Mouse (Mus musculus) T-cell, adult 2 months (primary cell): ENCODE data around the gene Jund.

Experiments
- DNase-seq: peaks from one replicate; pipeline ENCODE4 v3.0.0; 2022; ENCODE audit warnings: low spot score

Jund gene

DNA sequence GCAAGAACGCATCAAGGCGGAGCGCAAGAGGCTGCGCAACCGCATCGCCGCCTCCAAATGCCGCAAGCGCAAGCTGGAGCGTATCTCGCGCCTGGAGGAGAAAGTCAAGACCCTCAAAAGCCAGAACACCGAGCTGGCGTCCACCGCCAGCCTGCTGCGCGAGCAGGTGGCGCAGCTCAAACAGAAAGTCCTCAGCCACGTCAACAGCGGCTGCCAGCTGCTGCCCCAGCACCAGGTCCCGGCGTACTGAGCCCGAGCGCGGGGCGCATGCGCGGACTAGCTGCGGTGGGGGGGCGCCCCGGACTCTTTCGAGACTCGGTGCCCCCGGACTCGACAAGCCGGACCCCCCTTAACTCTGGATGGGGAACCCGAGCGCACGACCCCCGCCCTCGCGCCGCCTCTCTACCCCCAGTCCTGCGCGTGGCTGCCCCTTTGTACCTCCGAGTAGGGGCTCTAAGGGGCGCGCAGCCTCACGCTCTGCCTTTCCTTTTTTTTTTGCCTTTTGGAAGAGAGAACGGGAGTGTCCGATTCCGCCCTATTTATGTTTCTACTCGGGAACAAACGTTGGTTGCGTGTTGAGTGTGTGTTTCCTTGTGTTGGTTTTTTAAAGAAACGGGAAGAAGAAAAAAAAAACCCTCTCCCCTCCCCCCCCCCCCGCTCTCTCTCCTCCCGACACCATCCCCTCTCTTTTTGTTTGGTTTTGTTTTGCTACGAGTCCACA, 1.2 kb downstream of the Jund start:
- peak; percentile 81 for DNase-seq

DNA sequence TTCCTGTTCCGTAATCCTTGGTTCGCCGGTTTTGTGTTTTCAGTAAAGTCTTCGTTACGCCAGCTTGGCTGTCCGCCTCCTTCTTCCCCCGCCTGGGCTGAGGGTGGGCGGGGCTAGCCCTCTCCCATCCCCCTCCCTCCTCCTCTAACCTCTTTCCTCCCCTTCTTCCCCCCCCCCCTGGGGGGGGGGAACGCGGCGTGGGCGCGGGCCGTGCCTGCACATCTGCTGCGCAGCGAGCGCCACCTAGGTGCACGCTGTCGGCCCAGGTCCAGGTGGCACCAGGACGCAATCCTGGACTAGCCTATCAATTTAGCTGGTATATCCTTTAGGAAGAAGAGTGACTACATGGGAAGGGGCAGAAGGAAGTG, 1.8 kb downstream of the Jund start:
- DNase-seq, result peak; percentile 86

- DNase-seq, result no peak
Observed at GRCm38 (mm10) chr8:70701048-70701981, 2.6 kb downstream of the Jund start.

- DNase-seq, result no peak
Observed at GRCm38 (mm10) chr8:70701982-70702841, 3.5 kb downstream of the Jund start.

DNA sequence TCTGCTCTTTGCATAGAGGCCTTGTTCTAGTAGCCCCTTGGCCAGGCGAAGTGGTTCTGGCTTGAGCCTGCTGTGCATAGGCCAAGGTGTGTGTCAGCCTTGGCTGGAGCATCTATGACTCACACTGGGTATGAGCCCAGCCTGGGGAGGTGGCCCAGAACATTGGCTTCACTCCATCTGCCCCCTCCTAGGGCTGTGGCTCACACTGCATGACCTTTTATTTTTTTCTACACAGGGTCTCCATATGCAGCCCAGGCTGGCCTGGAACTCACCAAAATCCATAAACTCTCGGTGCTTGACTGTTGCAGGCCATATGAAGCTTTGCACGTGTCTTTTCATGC, 4.1 kb downstream of the Jund start:
- no peak for DNase-seq

DNA sequence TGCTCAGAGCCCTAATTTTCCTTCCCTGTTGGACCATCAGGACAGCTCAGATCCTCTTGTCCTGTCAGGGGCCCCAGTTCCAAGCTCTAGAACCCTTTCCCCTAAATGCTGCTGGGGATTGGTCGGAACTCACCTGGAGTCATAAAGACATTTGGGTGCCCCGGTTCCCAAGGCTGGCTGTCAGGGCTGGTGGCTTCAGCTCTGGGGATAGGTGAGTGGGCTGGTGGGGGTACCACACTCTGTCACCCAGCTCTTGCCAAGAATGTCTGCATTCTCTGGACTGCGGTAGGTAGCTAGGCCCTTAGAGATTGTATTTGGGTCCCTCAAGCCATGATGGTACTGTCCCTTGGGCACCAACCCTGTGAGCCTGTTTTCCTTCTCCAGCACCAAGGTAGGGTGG, 4.5 kb downstream of the Jund start, which contains the start of gene Iqcn:
Gene Iqcn (plus strand): TSS at position 171 of the 400 bp plus-strand sequence.
- no peak for DNase-seq

DNA sequence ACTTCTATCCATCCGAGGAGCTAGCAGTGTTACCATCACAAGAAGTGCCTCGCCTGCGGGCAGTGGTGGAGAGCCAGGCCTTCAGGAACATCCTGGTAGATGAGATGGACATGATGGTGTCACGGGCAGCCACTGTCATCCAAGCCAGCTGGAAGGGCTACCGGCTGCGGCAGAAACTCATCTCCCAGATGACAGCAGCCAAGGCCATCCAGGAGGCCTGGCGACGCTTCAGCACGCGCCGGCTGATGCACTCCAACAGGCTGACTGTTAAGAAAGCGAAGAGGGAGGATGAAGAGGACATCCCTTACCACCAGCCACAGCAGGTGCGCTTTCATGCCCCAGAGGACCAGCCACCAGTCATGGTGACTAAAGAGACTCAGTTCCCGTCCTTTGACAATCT, 9.5 kb downstream of the Jund start:
- no peak for DNase-seq

DNA sequence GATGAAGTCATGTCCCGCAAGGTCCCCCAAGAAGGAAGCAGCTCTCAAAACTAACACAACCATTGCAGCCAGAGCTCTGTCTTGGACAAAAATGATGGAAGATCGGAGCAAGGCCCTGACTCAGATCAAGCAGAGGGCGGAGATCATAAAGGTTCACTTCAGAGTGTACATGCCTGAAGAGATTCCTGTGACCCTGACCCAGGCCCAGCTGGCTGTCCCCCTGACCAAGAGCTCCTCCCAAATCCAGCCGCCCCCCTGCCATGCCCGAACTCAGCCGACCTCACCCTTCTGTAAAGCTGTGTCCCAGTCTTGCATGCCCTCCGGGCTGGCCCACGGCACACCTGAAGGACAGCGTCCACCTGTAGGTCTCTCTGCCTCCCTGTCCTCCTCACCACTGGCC, 11.0 kb downstream of the Jund start:
- no peak for DNase-seq

- DNase-seq, result no peak
Observed at GRCm38 (mm10) chr8:70710296-70710695, 11.5 kb downstream of the Jund start.

DNA sequence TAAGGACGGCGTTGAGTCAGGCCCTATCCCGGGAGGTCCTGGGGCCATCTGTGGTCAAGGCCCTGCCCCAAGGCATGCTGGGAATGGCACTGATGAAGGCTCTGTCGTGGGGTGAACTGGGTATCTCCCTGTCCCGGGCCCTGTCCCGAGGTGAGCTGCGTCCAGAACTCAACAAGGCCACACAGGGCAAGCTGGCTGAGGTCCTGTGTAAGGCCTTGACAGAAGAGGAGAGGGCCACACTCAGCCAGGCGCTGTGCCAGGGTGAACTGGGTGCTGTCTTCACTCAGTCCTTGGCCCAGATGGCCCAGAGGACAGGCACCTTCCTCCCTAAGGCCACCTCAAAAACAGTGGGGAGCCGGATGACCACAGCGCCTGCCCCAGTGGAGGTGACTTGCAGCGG, 12.3 kb downstream of the Jund start:
- no peak for DNase-seq

GRCm38 (mm10) chr8:70713991-70714390, 15.2 kb downstream of the Jund start:
- no peak for DNase-seq

GRCm38 (mm10) chr8:70715086-70715485, 16.3 kb downstream of the Jund start:
- DNase-seq, result no peak

- no peak for DNase-seq
Observed at GRCm38 (mm10) chr8:70716521-70717400, 18.0 kb downstream of the Jund start.

GRCm38 (mm10) chr8:70718297-70718696, 19.5 kb downstream of the Jund start, which contains the start of gene Gm3336:
Gene Gm3336, plus strand, starts transcription at chr8:70718543.
- DNase-seq, result peak; percentile 75

DNA sequence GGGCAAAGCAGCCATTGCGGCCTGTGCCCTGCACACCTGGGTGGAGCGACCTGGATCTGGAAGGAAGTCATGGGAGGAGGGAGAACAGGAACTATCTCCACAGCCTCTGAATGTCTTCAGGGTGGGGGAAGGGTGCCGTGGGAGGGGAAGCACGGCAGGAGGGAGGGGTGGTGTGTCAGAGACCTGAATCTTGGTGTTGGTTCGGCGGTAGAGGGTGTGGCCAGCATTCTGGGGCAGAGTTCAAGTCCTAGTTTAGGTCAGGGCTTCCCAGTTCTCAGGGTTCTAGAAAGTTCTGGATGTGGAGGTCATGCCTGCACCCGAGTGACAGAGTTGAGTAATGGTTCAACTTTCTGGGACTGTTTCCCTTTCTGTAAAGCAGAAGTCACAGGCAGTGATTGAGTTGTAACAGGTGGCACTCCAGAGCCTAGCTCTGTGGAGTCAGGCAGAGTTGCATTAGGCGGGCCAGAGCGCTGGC, 21.1 kb downstream of the Jund start:
- DNase-seq, result no peak

DNA sequence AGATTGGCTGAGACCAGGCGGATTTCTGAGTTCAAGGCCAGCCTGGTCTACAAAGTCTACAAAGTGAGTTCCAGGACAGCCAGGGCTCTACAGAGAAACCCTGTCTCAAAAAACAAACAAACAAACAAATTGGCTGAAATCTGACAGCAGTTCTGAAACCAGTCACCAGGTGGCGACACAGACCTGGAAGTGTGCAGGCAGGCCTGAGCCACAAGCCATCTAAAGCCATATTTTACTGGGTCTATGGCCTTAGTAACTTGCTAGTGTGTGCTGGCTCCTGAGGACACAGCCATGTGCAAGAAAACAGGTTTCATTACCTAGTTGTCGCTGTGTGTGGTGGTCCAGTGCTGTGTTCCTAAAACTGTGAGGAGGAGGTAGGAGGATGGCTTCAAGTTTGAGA, 22.0 kb downstream of the Jund start:
- DNase-seq, result peak; percentile 77

DNA sequence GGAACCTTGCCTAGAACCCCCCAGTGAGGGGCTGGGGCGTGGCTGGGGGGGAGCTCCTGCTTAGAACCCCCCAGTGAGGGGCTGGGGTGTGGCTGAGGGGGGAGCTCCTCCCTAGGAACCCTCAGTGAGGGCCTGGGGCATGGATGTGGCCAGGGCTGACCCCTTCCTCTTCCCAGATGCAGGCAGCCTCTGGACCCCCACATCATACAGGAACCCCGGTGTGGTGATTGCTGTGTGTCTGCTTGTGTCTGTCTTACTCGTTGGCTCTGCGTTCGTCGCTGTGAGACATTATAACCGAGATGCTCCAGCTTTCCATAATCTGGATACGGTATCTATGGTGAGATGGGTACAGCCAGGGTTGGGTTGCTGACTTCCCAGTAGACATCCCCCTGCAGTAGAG, 22.9 kb downstream of the Jund start:
- DNase-seq, result no peak

GRCm38 (mm10) chr8:70723486-70724210, 24.9 kb downstream of the Jund start, which contains the start of gene Pde4c:
Gene Pde4c, plus strand, starts transcription at chr8:70723720.
- DNase-seq, result no peak

DNA sequence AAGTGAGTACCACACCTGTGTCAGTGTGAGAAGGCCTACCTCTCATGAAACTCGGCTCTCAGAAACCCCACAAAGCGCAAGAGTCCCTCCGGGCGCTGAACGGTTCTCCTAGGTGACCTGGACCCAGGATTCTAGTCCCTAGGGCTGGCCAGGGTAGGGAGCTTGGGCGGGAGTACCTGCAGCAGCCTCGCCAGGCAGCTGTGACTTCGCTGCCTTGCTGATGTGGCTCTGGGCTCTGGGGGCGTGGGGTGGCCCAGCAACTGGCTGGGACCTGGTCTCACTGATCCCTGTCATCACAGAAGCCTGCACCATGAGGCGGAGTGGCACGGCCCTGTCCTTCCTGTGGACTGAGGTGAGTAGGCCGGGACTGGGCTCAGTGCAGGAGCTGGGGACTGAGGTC, 25.5 kb downstream of the Jund start:
- no peak for DNase-seq

- no peak for DNase-seq
Observed at GRCm38 (mm10) chr8:70725792-70726447, 27.2 kb downstream of the Jund start.
